Mouse (Mus musculus) cerebellum, postnatal 4 days (tissue): ENCODE data around the gene Aplnr.

Experiments
- DNase-seq, 2 experiments: peaks; one replicate each; pipeline ENCODE4 v3.0.0; 2022; ENCODE audit warnings: low spot score in 2 of 2, mixed read lengths in 1 of 2

Gene Aplnr

GRCm38 (mm10) chr2:85136089-85136488 is at the start of gene Aplnr:
Gene Aplnr (plus strand): TSS chr2:85136225.
- no peak for DNase-seq

- no peak for DNase-seq
Observed at GRCm38 (mm10) chr2:85088716-85089646, 47.0 kb upstream of the Aplnr start.

GRCm38 (mm10) chr2:85091325-85091724 is 44.7 kb upstream of the Aplnr start:
- DNase-seq, result no peak

GRCm38 (mm10) chr2:85093376-85093775 is 42.6 kb upstream of the Aplnr start:
- no peak for DNase-seq

- no peak for DNase-seq
Observed at GRCm38 (mm10) chr2:85095906-85096305, 40.1 kb upstream of the Aplnr start.

- no peak for DNase-seq
Observed at GRCm38 (mm10) chr2:85098014-85098413, 38.0 kb upstream of the Aplnr start.

- DNase-seq, result no peak
Observed at GRCm38 (mm10) chr2:85098824-85099511, 37.1 kb upstream of the Aplnr start.

- DNase-seq, result no peak
Observed at GRCm38 (mm10) chr2:85103201-85103600, 32.8 kb upstream of the Aplnr start.

- DNase-seq, result no peak
Observed at GRCm38 (mm10) chr2:85105426-85106013, 30.5 kb upstream of the Aplnr start.

- DNase-seq, result no peak
Observed at GRCm38 (mm10) chr2:85106068-85106790, 29.8 kb upstream of the Aplnr start.

GRCm38 (mm10) chr2:85106941-85107340 is 29.1 kb upstream of the Aplnr start:
- DNase-seq, result no peak

GRCm38 (mm10) chr2:85110288-85110875 is 25.6 kb upstream of the Aplnr start:
- peak in 1 of 2 experiments; percentile 55 for DNase-seq

- DNase-seq, result peak in 1 of 2 experiments; percentile 38
Observed at GRCm38 (mm10) chr2:85123187-85123868, 12.7 kb upstream of the Aplnr start.

- peak; percentile 62 to 82 for DNase-seq
Observed at GRCm38 (mm10) chr2:85123869-85124535, 12.0 kb upstream of the Aplnr start.

GRCm38 (mm10) chr2:85129496-85129971 is 6.5 kb upstream of the Aplnr start:
- no peak for DNase-seq

GRCm38 (mm10) chr2:85131226-85131625 is 4.8 kb upstream of the Aplnr start:
- no peak for DNase-seq

- DNase-seq, result no peak
Observed at GRCm38 (mm10) chr2:85131724-85132123, 4.3 kb upstream of the Aplnr start.

GRCm38 (mm10) chr2:85132204-85132603 is 3.8 kb upstream of the Aplnr start:
- DNase-seq, result no peak

- no peak for DNase-seq
Observed at GRCm38 (mm10) chr2:85135099-85135498, 926 bp upstream of the Aplnr start.
